Mouse (Mus musculus) embryonic fibroblast, embryonic 13.5 days (primary cell): ENCODE data around the gene Gm9857.

ENCODE experiments used
- CTCF ChIP-seq: IDR thresholded peaks from 2 replicates; pipeline ENCODE4 v1.5.1; 2011; ENCODE audit warnings: mild to moderate bottlenecking, control low read depth, low read length, moderate library complexity, borderline replicate concordance; ENCODE audit not compliant: insufficient read depth
- POLR2A ChIP-seq: IDR thresholded peaks from 2 replicates; pipeline ENCODE4 v1.6.1; 2011; ENCODE audit warnings: low read depth, mild to moderate bottlenecking, control low read depth, low read length, moderate library complexity

DNA sequence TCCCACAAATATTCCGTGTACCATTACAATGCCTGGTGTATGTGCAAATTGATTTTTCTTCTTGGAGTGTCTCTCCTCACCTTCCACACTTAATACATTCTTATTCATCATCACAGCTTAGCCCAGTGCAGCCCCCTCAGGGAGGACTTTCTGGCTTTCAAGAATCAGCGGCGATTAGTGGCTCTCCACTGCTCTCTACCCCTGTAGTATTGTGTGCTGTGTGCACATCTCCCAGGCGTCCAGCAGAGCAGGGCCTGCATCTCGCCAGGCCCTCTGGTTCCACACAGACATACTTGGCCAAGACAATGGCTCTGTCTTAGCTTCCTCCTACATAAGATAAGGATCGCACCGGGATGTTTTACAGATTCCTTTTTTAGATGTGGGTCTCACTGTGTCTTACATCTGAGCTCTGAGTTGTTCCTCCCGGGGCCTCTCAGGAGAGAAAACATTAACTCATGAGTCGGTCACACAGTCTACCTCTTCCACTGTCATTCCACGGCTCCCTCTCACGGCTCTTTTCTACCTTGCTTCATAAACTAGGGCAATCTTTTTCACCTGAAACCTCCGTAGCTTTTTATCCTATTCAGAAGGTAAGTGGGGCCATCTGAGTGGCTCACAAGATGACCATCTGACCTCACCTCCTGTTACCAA, 46.9 kb upstream of the Gm9857 start:
- TF ChIP-seq CTCF = no peak
- no peak for TF ChIP-seq POLR2A
